Mouse (Mus musculus) kidney, postnatal 14 days (tissue): ENCODE measurements around the gene Gm11111.

Experiments
- DNase-seq: peaks from one replicate; pipeline ENCODE4 v3.0.0; 2022; ENCODE audit warnings: mixed read lengths

Gm11111 gene

GRCm38 (mm10) chr5:98585915-98586314 is 33.4 kb downstream of the Gm11111 start:
- DNase-seq = no peak
